Mouse (Mus musculus): Measurements from ENCODE around the gene Cd96. TPM values are rescaled to one million over a fixed set of nuclear protein-coding genes. Genes with fewer than 3 reads are reported as not detected.

The Cd96 gene
- total RNA-seq, 2 experiments from 2014 or later, result 3.6 to 5.0 TPM

GRCm38 (mm10) chr16:46068000-46068399 is 52.1 kb downstream of the Cd96 start:
- ATAC-seq (replicated peaks; ENCODE audit: low FRiP score, low TSS enrichment, poor library complexity, severe bottlenecking), result no peak

- no peak for ATAC-seq (replicated peaks; ENCODE audit: low FRiP score, low TSS enrichment, poor library complexity, severe bottlenecking)
Observed at GRCm38 (mm10) chr16:46063278-46063677, 56.8 kb downstream of the Cd96 start.

GRCm38 (mm10) chr16:46046906-46047305 is 73.1 kb downstream of the Cd96 start:
- no peak for ATAC-seq (replicated peaks; ENCODE audit: low FRiP score, low TSS enrichment, poor library complexity, severe bottlenecking)

GRCm38 (mm10) chr16:46036261-46036660 is 83.8 kb downstream of the Cd96 start:
- ATAC-seq (replicated peaks; ENCODE audit: low FRiP score, low TSS enrichment, poor library complexity, severe bottlenecking), result no peak

- no peak for ATAC-seq (replicated peaks; ENCODE audit: low FRiP score, low TSS enrichment, poor library complexity, severe bottlenecking)
Observed at GRCm38 (mm10) chr16:46033896-46034295, 86.2 kb downstream of the Cd96 start.

- ATAC-seq (replicated peaks; ENCODE audit: low FRiP score, low TSS enrichment, poor library complexity, severe bottlenecking), result no peak
Observed at GRCm38 (mm10) chr16:46022958-46023491, 97.0 kb downstream of the Cd96 start.

GRCm38 (mm10) chr16:46022189-46022928 is 97.7 kb downstream of the Cd96 start:
- peak; percentile 98 for ATAC-seq (replicated peaks; ENCODE audit: low FRiP score, low TSS enrichment, poor library complexity, severe bottlenecking)

GRCm38 (mm10) chr16:46021302-46021701 is 98.7 kb downstream of the Cd96 start:
- no peak for ATAC-seq (replicated peaks; ENCODE audit: low FRiP score, low TSS enrichment, poor library complexity, severe bottlenecking)

GRCm38 (mm10) chr16:46020396-46020795 is 99.7 kb downstream of the Cd96 start:
- ATAC-seq (replicated peaks; ENCODE audit: low FRiP score, low TSS enrichment, poor library complexity, severe bottlenecking), result no peak

- ATAC-seq (replicated peaks; ENCODE audit: low FRiP score, low TSS enrichment, poor library complexity, severe bottlenecking), result no peak
Observed at GRCm38 (mm10) chr16:46019799-46020198, 100.3 kb downstream of the Cd96 start.

GRCm38 (mm10) chr16:46019359-46019758 is 100.7 kb downstream of the Cd96 start:
- no peak for ATAC-seq (replicated peaks; ENCODE audit: low FRiP score, low TSS enrichment, poor library complexity, severe bottlenecking)

- ATAC-seq (replicated peaks; ENCODE audit: low FRiP score, low TSS enrichment, poor library complexity, severe bottlenecking), result no peak
Observed at GRCm38 (mm10) chr16:46011696-46012095, 108.4 kb downstream of the Cd96 start.

- 0 out of 2 replicates have a peak, but pooled peaks have one; percentile 6 for ATAC-seq (replicated peaks; ENCODE audit: low FRiP score, low TSS enrichment, poor library complexity, severe bottlenecking)
Observed at GRCm38 (mm10) chr16:46010906-46011220, 109.2 kb downstream of the Cd96 start.

GRCm38 (mm10) chr16:46010153-46010905 is 109.7 kb downstream of the Cd96 start, which contains the start of gene Plcxd2:
Gene Plcxd2, minus strand, starts transcription at chr16:46010218.
- peak; percentile 100 for ATAC-seq (replicated peaks; ENCODE audit: low FRiP score, low TSS enrichment, poor library complexity, severe bottlenecking)

- peak; percentile 29; the same call in 1 of the 2 replicates for ATAC-seq (replicated peaks; ENCODE audit: low FRiP score, low TSS enrichment, poor library complexity, severe bottlenecking)
Observed at GRCm38 (mm10) chr16:46009717-46010116, 110.3 kb downstream of the Cd96 start.

GRCm38 (mm10) chr16:46008766-46009165 is 111.3 kb downstream of the Cd96 start:
- no peak for ATAC-seq (replicated peaks; ENCODE audit: low FRiP score, low TSS enrichment, poor library complexity, severe bottlenecking)

GRCm38 (mm10) chr16:46008036-46008605 is 111.9 kb downstream of the Cd96 start:
- ATAC-seq (replicated peaks; ENCODE audit: low FRiP score, low TSS enrichment, poor library complexity, severe bottlenecking), result no peak

- ATAC-seq (replicated peaks; ENCODE audit: low FRiP score, low TSS enrichment, poor library complexity, severe bottlenecking), result no peak
Observed at GRCm38 (mm10) chr16:46006261-46006660, 113.8 kb downstream of the Cd96 start.

GRCm38 (mm10) chr16:46001550-46002166 is 118.4 kb downstream of the Cd96 start:
- ATAC-seq (replicated peaks; ENCODE audit: low FRiP score, low TSS enrichment, poor library complexity, severe bottlenecking), result no peak

- no peak for ATAC-seq (replicated peaks; ENCODE audit: low FRiP score, low TSS enrichment, poor library complexity, severe bottlenecking)
Observed at GRCm38 (mm10) chr16:46000976-46001375, 119.1 kb downstream of the Cd96 start.

All from megakaryocyte-erythroid progenitor cell, adult 5-6 weeks (primary cell).